Mouse (Mus musculus): ENCODE measurements around the gene Bcar3.

DNA sequence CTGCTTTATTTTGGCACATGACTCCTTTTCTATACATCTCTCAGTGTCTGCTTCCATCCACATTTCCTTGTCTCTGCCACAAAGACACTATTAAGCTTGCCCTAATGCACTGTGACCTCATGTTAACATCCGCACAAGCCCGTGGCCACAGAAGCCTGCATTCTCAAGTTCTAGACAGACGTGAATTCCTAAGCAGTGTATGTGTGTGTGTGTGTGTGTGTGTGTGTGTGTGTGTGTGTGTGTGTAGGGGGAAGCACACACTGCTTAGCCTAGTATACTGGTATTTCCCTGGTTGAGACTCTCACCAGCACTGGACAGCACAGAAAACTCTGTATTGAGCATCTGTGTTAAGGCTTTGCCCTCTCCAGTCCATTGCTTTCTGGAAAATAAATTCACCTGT is 70.6 kb downstream of the Bcar3 start:
- no peak for TF ChIP-seq CTCF (IDR thresholded peaks at IDR 0.05; ENCODE audit: borderline replicate concordance, insufficient read depth, low read depth, low read length)
- no peak for TF ChIP-seq POLR2A (IDR thresholded peaks at IDR 0.05; ENCODE audit: borderline replicate concordance, insufficient read depth, low read length)

Measured in cerebellum, adult 2 months (tissue).